Mouse (Mus musculus) CH12.LX (cell line): ENCODE results near the gene Dek. TPM values are rescaled to one million over a fixed set of nuclear protein-coding genes. Genes with fewer than 3 reads are reported as not detected.

Source experiments
- DNase-seq: peaks from one replicate; pipeline ENCODE4 v3.0.0-alpha.2; 2013; ENCODE audit errors: extremely low read depth
- H3K27ac ChIP-seq: 2 replicates; pipeline ENCODE4 v1.5.1; 2012; ENCODE audit warnings: low read depth, mild to moderate bottlenecking, control low read depth, moderate library complexity; ENCODE audit not compliant: insufficient read depth
- H3K27me3 ChIP-seq: replicated peaks from 2 replicates; pipeline ENCODE3; 2012; ENCODE audit warnings: inconsistent platforms
- H3K36me3 ChIP-seq, 2 experiments: replicated peaks in 1 of 2; 2 replicates each; pipeline versions ENCODE3 to v1.6.1; 2012; ENCODE audit warnings: inconsistent platforms in 1 of 2, low read length in 1 of 2, mild to moderate bottlenecking in 1 of 2, mixed read lengths in 1 of 2, moderate library complexity in 1 of 2; ENCODE audit not compliant: control insufficient read depth in 1 of 2, insufficient read depth in 1 of 2
- H3K4me1 ChIP-seq, 2 experiments: 2 replicates each; pipeline ENCODE4 v1.6.1; 2012; ENCODE audit warnings: inconsistent platforms in 1 of 2, moderate library complexity in 1 of 2; ENCODE audit not compliant: insufficient read depth in 2 of 2, control insufficient read depth in 1 of 2
- H3K4me2 ChIP-seq: 2 replicates; pipeline ENCODE4 v1.6.1; 2012; ENCODE audit warnings: low read depth, mild to moderate bottlenecking, control low read depth; ENCODE audit not compliant: poor library complexity, insufficient read depth, severe bottlenecking
- H3K4me3 ChIP-seq, 3 experiments: fragments of 150-350 bp in 1 of 3; sonication (generic) in 1 of 3; replicated peaks in 1 of 3; 2 replicates each; pipeline versions ENCODE3 to v1.5.1; 2011 to 2012; ENCODE audit warnings: low read depth in 2 of 3, low read length in 2 of 3, mild to moderate bottlenecking in 2 of 3, moderate library complexity in 2 of 3, control low read depth in 1 of 3, improper control_type of control experiment in 1 of 3, inconsistent platforms in 1 of 3, mixed read lengths in 1 of 3; ENCODE audit not compliant: poor library complexity in 1 of 3
- H3K79me2 ChIP-seq: replicated peaks from 2 replicates; pipeline ENCODE4 v1.6.1; 2012; ENCODE audit warnings: mild to moderate bottlenecking, moderate library complexity; ENCODE audit not compliant: control insufficient read depth, poor library complexity, insufficient read depth, severe bottlenecking; ENCODE audit errors: extremely low read depth
- H3K9ac ChIP-seq: 2 replicates; pipeline ENCODE4 v1.6.1; 2012; ENCODE audit warnings: low read depth, mild to moderate bottlenecking, control low read depth, moderate library complexity; ENCODE audit not compliant: insufficient read depth
- H3K9me3 ChIP-seq: replicated peaks from 2 replicates; pipeline ENCODE3; 2012; ENCODE audit warnings: low read length, inconsistent platforms, mixed read lengths
- BHLHE40 ChIP-seq: IDR thresholded peaks from 2 replicates; pipeline ENCODE4 v1.6.1; 2011; ENCODE audit warnings: mild to moderate bottlenecking, low read depth, low read length, improper control_type of control experiment
- CHD1 ChIP-seq: IDR thresholded peaks from 2 replicates; pipeline ENCODE4 v1.6.1; 2012; ENCODE audit warnings: low read depth, low read length, improper control_type of control experiment, inconsistent platforms
- E2F4 ChIP-seq: IDR thresholded peaks from 2 replicates; pipeline ENCODE4 v1.6.1; 2011; ENCODE audit warnings: low read depth, low read length, improper control_type of control experiment; ENCODE audit not compliant: insufficient replicate concordance
- ELF1 ChIP-seq: IDR thresholded peaks from 2 replicates; pipeline ENCODE4 v1.6.1; 2014; ENCODE audit warnings: low read depth, mild to moderate bottlenecking, inconsistent platforms, low read length, improper control_type of control experiment
- ETS1 ChIP-seq: conservative IDR thresholded peaks from 2 replicates; pipeline ENCODE4 v1.6.1; 2012; ENCODE audit warnings: low read depth, mild to moderate bottlenecking, inconsistent platforms, low read length, improper control_type of control experiment, moderate library complexity
- HCFC1 ChIP-seq: IDR thresholded peaks from 2 replicates; pipeline ENCODE4 v1.6.1; 2012; ENCODE audit warnings: low read depth, mild to moderate bottlenecking, inconsistent platforms, low read length, improper control_type of control experiment
- JUN ChIP-seq: IDR thresholded peaks from 2 replicates; pipeline ENCODE4 v1.6.1; 2011; ENCODE audit warnings: low read depth, mild to moderate bottlenecking, low read length, improper control_type of control experiment, moderate library complexity; ENCODE audit not compliant: insufficient read depth
- JUND ChIP-seq: conservative IDR thresholded peaks from 2 replicates; pipeline ENCODE4 v1.6.1; 2011; ENCODE audit warnings: low read depth, low read length, improper control_type of control experiment
- KAT2A ChIP-seq: IDR thresholded peaks from 2 replicates; pipeline ENCODE4 v1.6.1; 2012; ENCODE audit warnings: low read length, improper control_type of control experiment, inconsistent platforms; ENCODE audit not compliant: insufficient replicate concordance
- MAFK ChIP-seq: IDR thresholded peaks from 2 replicates; pipeline ENCODE4 v1.6.1; 2011; ENCODE audit warnings: low read length, improper control_type of control experiment; ENCODE audit not compliant: insufficient replicate concordance
- MAZ ChIP-seq: IDR thresholded peaks from 2 replicates; pipeline ENCODE4 v1.6.1; 2012; ENCODE audit warnings: low read depth, mild to moderate bottlenecking, inconsistent platforms, low read length, improper control_type of control experiment, moderate library complexity
- MXI1 ChIP-seq: IDR thresholded peaks from 2 replicates; pipeline ENCODE4 v1.6.1; 2011; ENCODE audit warnings: mild to moderate bottlenecking, low read depth, low read length, improper control_type of control experiment
- MYC ChIP-seq: IDR thresholded peaks from 2 replicates; pipeline ENCODE4 v1.6.1; 2011; ENCODE audit warnings: low read depth, mild to moderate bottlenecking, improper control_type of control experiment, low read length
- PAX5 ChIP-seq: IDR thresholded peaks from 2 replicates; pipeline ENCODE4 v1.6.1; 2012; ENCODE audit warnings: low read length, inconsistent platforms, mixed read lengths
- POLR2AphosphoS2 ChIP-seq: IDR thresholded peaks from 2 replicates; pipeline ENCODE4 v1.6.1; 2011; ENCODE audit warnings: low read depth, low read length, improper control_type of control experiment
- RAD21 ChIP-seq: IDR thresholded peaks from 2 replicates; pipeline ENCODE4 v1.6.1; 2011; ENCODE audit warnings: low read depth, mild to moderate bottlenecking, low read length, improper control_type of control experiment, moderate library complexity
- RCOR1 ChIP-seq: conservative IDR thresholded peaks from 2 replicates; pipeline ENCODE4 v1.6.1; 2012; ENCODE audit warnings: low read depth, mild to moderate bottlenecking, inconsistent platforms, low read length, improper control_type of control experiment
- SIN3A ChIP-seq: IDR thresholded peaks from 2 replicates; pipeline ENCODE4 v1.6.1; 2012; ENCODE audit warnings: low read length, improper control_type of control experiment, inconsistent platforms
- TCF12 ChIP-seq: IDR thresholded peaks from 2 replicates; pipeline ENCODE4 v1.6.1; 2014; ENCODE audit warnings: low read depth, mild to moderate bottlenecking, inconsistent platforms, low read length, improper control_type of control experiment
- UBTF ChIP-seq: IDR thresholded peaks from 2 replicates; pipeline ENCODE4 v1.6.1; 2012; ENCODE audit warnings: low read depth, mild to moderate bottlenecking, inconsistent platforms, low read length, improper control_type of control experiment, moderate library complexity
- USF1 ChIP-seq: IDR thresholded peaks from 2 replicates; pipeline ENCODE4 v1.6.1; 2014; ENCODE audit warnings: low read depth, mild to moderate bottlenecking, inconsistent platforms, low read length, improper control_type of control experiment
- ZC3H11A ChIP-seq: IDR thresholded peaks from 2 replicates; pipeline ENCODE4 v1.6.1; 2012; ENCODE audit warnings: low read depth, mild to moderate bottlenecking, inconsistent platforms, low read length, improper control_type of control experiment
- ZMIZ1 ChIP-seq: IDR thresholded peaks from 2 replicates; pipeline ENCODE4 v1.6.1; 2012; ENCODE audit warnings: low read depth, mild to moderate bottlenecking, inconsistent platforms, low read length, improper control_type of control experiment
- dilution Hi-C: fragments of 300-500 bp; cut with MboI; formaldehyde crosslinking; loops from 2 replicates; pipeline ENCODE4 v1.14.3; 2020; ENCODE audit warnings: low sequenced_read_pairs; ENCODE audit not compliant: extremely low pct_unique_long_range_greater_than_20kb, extremely low pct_ligation_motif_present
- in situ Hi-C: fragments of 300-500 bp; cut with MboI; formaldehyde crosslinking; loops from 3 replicates; pipeline ENCODE4 v1.14.3; 2019; ENCODE audit warnings: low sequenced_read_pairs, low pct_ligation_motif_present, low pct_unique_long_range_greater_than_20kb, mixed read lengths
- polyA plus RNA-seq: library from polyadenylated mRNA; unstranded; fragments of >175 nt; gene quantifications from 2 replicates; pipeline ENCODE4 v1.2.1, GENCODE M21; 2012; ENCODE audit warnings: low read depth; ENCODE audit not compliant: insufficient read length
- total RNA-seq, 2 experiments: library from RNA; depleted of rRNA; stranded (reverse); fragments of 300-350 nt in 1 of 2; fragments of >200 nt in 1 of 2; gene quantifications; 2 replicates each; pipeline ENCODE4 v1.2.3; 2012 to 2014

Dek gene
- total and polyA plus RNA-seq, 3 experiments, result 28.8 to 228 (median 196) TPM

DNA sequence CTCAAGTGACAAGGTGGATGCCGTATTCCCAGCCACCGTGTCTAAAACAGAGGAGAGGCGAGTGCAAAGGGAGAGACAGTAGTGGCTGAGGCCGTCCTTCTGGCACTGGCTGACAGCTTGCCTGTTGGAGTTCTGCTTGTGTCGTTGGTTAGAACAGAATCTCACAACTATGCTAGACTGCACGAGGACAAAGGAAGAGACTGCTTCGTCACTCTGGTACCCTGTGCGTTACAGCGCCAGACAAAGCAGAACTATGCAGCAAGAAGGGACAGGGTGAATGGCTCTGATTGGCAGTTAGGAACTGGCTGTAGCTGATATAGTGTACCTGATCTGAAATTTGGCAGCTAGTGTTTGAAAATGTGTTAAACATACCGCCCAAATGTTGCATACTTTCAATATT is 52.0 kb downstream of the Dek start:
- Histone ChIP-seq H3K4me3 (no peak overlapping the region), H3K9me3 (no peaks in the 10 kb centered on the region), H3K79me2 (no peaks in the 10 kb centered on the region), H3K27ac (no peak overlapping the region), H3K36me3 (peaks cover 8 to 66% of the 10 kb centered on the region in 2 experiments), H3K27me3 (no peaks in the 10 kb centered on the region), H3K4me2 (no peak overlapping the region), H3K4me1 (peaks cover 2 to 14% of the 10 kb centered on the region in 2 experiments; a peak in 2 of 4 replicates), H3K9ac (no peak overlapping the region)
- TF ChIP-seq ZMIZ1, result no peak
- no peak for TF ChIP-seq USF1
- no peak for TF ChIP-seq KAT2A
- no peak for TF ChIP-seq TCF12
- TF ChIP-seq BHLHE40, result no peak
- TF ChIP-seq E2F4, result no peak
- no peak for TF ChIP-seq JUND
- TF ChIP-seq SIN3A, result no peak
- dilution Hi-C loops (no loop called here), in situ Hi-C loops (no loop called here)
- DNase-seq, result no peak

DNA sequence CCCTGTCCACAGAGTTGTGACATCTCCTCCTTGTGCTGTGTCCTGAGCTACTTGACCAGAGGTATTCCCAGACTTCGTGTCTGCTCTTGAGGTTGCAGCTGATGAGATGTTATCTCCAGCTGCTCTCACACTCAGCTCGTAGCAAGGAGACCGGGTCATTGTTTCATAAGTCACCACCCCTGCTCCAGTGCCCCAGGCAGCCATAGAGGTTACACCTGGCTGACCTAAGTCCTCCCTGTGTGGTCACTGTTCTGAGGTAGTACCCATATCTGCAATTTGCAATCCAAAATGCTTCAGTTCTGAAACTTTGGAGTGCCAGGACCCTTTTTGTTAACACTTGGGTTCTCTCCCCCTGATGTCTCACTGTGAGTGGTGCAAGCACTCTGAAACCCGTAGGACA is 56.0 kb downstream of the Dek start:
- Histone ChIP-seq H3K27me3 (no peaks in the 10 kb centered on the region), H3K9ac (no peak overlapping the region), H3K4me1 (peaks cover 0 to 6% of the 10 kb centered on the region in 2 experiments; a peak in 2 of 4 replicates), H3K27ac (no peak overlapping the region), H3K4me2 (no peak overlapping the region), H3K79me2 (no peaks in the 10 kb centered on the region; the same call in 1 of the 2 replicates), H3K9me3 (no peaks in the 10 kb centered on the region), H3K4me3 (no peak overlapping the region)
- dilution Hi-C loops, result no loop called here
- TF ChIP-seq E2F4 (no peak), SIN3A (no peak), ETS1 (no peak), RCOR1 (no peak), HCFC1 (no peak), CHD1 (no peak), MXI1 (no peak), ZMIZ1 (no peak), TCF12 (no peak), UBTF (no peak), MYC (no peak), RAD21 (no peak), KAT2A (no peak), MAFK (no peak), POLR2AphosphoS2 (no peak), PAX5 (no peak), ELF1 (no peak), MAZ (no peak), ZC3H11A (no peak), JUN (no peak)
- TF ChIP-seq, all 38 proteins: peak for 0
- DNase-seq, result no peak
- in situ Hi-C loops, result no loop called here
- H3K36me3 ChIP-seq, result peaks cover 5 to 53% of the 10 kb centered on the region in 2 experiments
